Mouse (Mus musculus) layer of hippocampus, postnatal 25 days (tissue): Measurements from ENCODE around the gene Rabl2. TPM values are rescaled to one million over a fixed set of nuclear protein-coding genes. Genes with fewer than 3 reads are reported as not detected.

Experiments
- DNase-seq, 2 experiments: peaks; one replicate each; pipeline ENCODE4 v3.0.0; 2022; ENCODE audit warnings: mixed read lengths in 2 of 2, low spot score in 1 of 2; ENCODE audit errors: extremely low spot score in 1 of 2
- total RNA-seq, 2 experiments: library from RNA; stranded (reverse); gene quantifications; 2 replicates each; pipeline ENCODE4 v1.2.3; 2021

The Rabl2 gene
- total RNA-seq, 2 experiments from 2014 or later = 27.3 to 33.4 TPM

- no peak for DNase-seq
Measured at GRCm38 (mm10) chr15:89555591-89555990, 36.1 kb downstream of the Rabl2 start.

GRCm38 (mm10) chr15:89551733-89552132, 40.0 kb downstream of the Rabl2 start:
- no peak for DNase-seq

GRCm38 (mm10) chr15:89550506-89550905, 41.2 kb downstream of the Rabl2 start:
- no peak for DNase-seq

- DNase-seq = peak in 1 of 2 experiments; percentile 37
Measured at GRCm38 (mm10) chr15:89548837-89549236, 42.9 kb downstream of the Rabl2 start.

GRCm38 (mm10) chr15:89547824-89548601, 43.7 kb downstream of the Rabl2 start:
- no peak for DNase-seq

- DNase-seq = no peak
Measured at GRCm38 (mm10) chr15:89547321-89547720, 44.4 kb downstream of the Rabl2 start.

GRCm38 (mm10) chr15:89544171-89544570, 47.6 kb downstream of the Rabl2 start:
- no peak for DNase-seq

- DNase-seq = no peak
Measured at GRCm38 (mm10) chr15:89533843-89534207, 57.9 kb downstream of the Rabl2 start.

- DNase-seq = no peak
Measured at GRCm38 (mm10) chr15:89532924-89533842, 58.5 kb downstream of the Rabl2 start.

Other genes starting within 250 kb of the Rabl2 start
- gene Lmf2, start 236.3 kb downstream of the Rabl2 start, total RNA-seq = 10 to 100 TPM; 15.2 to 20.8 TPM
- 10 to 100 TPM; 84.1 to 95.0 TPM for gene Ncaph2, start 236.2 kb downstream of the Rabl2 start, total RNA-seq
- gene Sco2, start 218.1 kb downstream of the Rabl2 start, total RNA-seq = 10 to 100 TPM; 34.1 to 36.7 TPM
- 1 to 10 TPM; 1.5 to 1.8 TPM for gene Tymp, start 214.9 kb downstream of the Rabl2 start, total RNA-seq
- 1 to 10 TPM; 1.6 to 3.2 TPM for gene Odf3b, start 212.6 kb downstream of the Rabl2 start, total RNA-seq
- under 1 TPM; 0.30 to 0.38 TPM for gene Klhdc7b, start 207.0 kb downstream of the Rabl2 start, total RNA-seq
- not detected for gene Syce3, start 181.4 kb downstream of the Rabl2 start, total RNA-seq
- 1 to 10 TPM; 1.4 to 2.3 TPM for gene Cpt1b, start 166.1 kb downstream of the Rabl2 start, total RNA-seq
- 1 to 10 TPM; 2.1 to 2.4 TPM for gene C730034F03Rik, start 162.3 kb downstream of the Rabl2 start, total RNA-seq
- not detected for gene Gm44502, start 162.2 kb downstream of the Rabl2 start, total RNA-seq
- gene Chkb, start 162.0 kb downstream of the Rabl2 start, total RNA-seq = 10 to 100 TPM; 34.3 to 43.4 TPM
- gene Mapk8ip2, start 138.0 kb downstream of the Rabl2 start, total RNA-seq = 100 to 1,000 TPM; 242 to 243 TPM
- gene Arsa, start 114.5 kb downstream of the Rabl2 start, total RNA-seq = 10 to 100 TPM; 29.4 to 29.6 TPM
- gene Shank3, start 92.3 kb downstream of the Rabl2 start, total RNA-seq = 100 to 1,000 TPM; 235 to 265 TPM
- gene Acr, start 23.6 kb downstream of the Rabl2 start, total RNA-seq = under 1 TPM; 0.37 to 0.96 TPM
- 10 to 100 TPM; 15.4 to 17.0 TPM for gene Syt10, start 249.9 kb upstream of the Rabl2 start, total RNA-seq